Mouse (Mus musculus) thymus, adult 2 months (tissue): ENCODE data around the gene Tmem115.

Experiments used
- CTCF ChIP-seq: fragments of 200-500 bp; IDR thresholded peaks from 2 replicates; pipeline ENCODE4 v1.5.1; 2012; ENCODE audit warnings: mild to moderate bottlenecking, control low read depth, low read length, moderate library complexity, borderline replicate concordance; ENCODE audit not compliant: control insufficient read depth, poor library complexity, insufficient read depth; ENCODE audit errors: extremely low read depth
- POLR2A ChIP-seq: fragments of 200-500 bp; IDR thresholded peaks from 2 replicates; pipeline ENCODE4 v1.6.1; 2012; ENCODE audit warnings: mild to moderate bottlenecking, low read length, control low read depth, moderate library complexity; ENCODE audit not compliant: control insufficient read depth, poor library complexity, insufficient read depth; ENCODE audit errors: extremely low read depth

GRCm38 (mm10) chr9:107555031-107555457 lies 21.3 kb downstream of the Tmem115 start:
- TF ChIP-seq CTCF = no peak
- no peak for TF ChIP-seq POLR2A
